Mouse (Mus musculus): ENCODE measurements around the gene Atp5g1.
A peak's percentile ranks its signal among the peaks of the same experiment; 100 is the strongest.

The Atp5g1 gene

DNA sequence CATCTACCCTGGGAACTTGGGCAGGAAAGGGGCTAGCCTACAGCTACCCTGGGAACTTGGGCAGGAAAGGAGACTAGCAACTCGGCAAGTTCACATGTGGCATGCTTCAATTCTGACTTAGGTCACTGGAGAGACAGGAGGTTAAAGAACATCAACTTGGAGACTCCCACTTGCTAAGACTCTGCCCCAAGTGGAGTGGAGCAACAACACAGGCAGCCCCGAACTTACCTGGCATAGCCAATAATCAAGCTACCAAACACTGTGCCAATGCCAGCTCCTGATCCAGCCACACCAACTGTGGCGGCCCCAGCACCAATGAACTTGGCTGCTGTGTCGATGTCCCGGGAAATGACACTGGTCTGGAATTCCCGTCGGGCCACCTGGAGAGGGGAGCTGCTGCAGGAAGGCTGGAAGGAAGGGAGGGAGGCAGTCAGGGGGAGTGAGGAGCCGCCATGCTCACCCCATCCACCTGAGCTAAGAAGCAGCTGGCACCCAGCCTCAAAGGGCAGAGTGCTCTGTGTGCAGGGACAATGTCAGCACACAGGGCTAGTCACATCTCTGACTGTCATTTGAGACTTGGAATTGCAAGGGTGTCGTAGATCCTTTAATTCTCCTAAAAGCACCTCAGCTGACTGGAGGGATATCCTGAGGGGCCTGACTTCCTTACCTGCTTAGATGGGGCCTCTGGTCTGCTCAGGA lies 2.0 kb downstream of the Atp5g1 start:
- DNase-seq (ENCODE audit: low spot score): no peak

GRCm38 (mm10) chr11:96071013-96071412 lies 4.5 kb downstream of the Atp5g1 start:
- DNase-seq (ENCODE audit: low spot score): no peak

GRCm38 (mm10) chr11:96070353-96070752 lies 5.1 kb downstream of the Atp5g1 start:
- no peak for DNase-seq (ENCODE audit: low spot score)

- DNase-seq (ENCODE audit: low spot score): peak; percentile 24
Observed at GRCm38 (mm10) chr11:96068231-96068630, 7.2 kb downstream of the Atp5g1 start.

DNA sequence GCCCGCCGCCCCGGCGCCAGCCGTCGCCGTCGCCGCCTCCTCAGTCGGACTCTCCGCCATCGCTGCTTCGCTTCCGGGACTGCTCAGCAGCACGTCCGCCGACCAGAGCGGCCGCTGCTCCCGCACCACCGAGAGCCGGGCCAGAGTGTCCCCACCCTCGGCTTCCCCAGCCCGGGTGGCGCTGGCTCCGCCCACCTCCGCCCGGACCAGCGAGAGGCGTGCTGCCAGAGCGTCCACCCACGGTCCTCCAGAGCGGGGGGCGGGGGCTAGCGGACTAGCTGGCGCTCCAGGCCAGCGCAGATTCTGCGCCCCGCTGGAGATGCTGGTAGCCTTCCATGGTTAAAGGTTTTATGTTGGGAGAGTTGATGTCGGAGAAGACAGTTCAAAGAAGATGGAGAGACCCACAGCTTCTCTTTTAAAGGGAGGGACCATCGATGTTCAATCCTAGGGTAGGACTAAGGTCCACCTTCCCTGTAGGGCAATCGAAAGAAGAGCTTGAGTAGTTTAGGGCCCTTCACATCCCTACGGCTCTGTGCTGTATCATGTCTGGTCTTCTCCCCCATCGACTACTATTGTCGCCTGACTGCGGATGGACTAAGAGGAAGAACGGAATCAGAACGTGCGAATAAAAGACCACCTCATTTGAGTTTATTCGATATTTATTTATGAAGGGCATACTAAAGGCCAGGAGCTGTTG lies 10.1 kb downstream of the Atp5g1 start, which contains the start of gene Ube2z:
Ube2z (minus strand) TSS at position 174 of the 697 bp plus-strand sequence.
- peak; percentile 96 for DNase-seq (ENCODE audit: low spot score)

DNA sequence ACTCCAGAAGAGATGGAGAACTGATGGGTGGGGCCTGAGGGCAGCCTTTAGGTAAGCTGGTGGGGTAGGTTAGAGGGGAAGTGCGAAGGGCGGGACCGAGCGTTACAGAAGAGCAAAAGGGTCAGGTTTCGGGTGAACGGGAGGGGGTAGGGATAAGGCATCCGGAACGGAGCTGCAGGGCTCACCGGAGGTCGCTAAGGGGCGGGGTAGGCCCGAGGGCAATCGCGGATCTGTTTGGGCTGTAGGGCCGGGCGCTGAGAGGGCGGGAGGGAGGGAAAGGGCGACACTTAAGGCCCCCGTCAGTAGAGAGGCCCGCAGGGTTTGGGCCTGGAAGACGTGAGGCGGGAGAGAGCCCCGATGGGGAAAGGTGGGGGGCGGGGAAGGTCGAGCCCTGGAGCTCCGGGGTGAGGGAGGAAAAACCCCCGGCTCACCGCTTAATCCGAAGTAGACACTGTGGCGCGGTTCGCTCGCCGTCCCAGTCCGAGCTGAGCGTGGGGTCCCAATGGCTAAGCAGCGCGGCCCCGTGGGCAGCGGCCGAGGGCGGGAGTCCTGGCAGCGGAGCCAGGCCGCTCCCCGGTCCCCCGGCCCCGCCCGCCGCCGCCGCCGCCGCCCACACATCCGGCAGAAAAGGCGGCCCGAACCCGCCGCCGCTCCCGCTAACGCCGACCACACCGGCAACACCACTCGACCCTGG lies 10.8 kb downstream of the Atp5g1 start:
- DNase-seq (ENCODE audit: low spot score): peak; percentile 28

DNA sequence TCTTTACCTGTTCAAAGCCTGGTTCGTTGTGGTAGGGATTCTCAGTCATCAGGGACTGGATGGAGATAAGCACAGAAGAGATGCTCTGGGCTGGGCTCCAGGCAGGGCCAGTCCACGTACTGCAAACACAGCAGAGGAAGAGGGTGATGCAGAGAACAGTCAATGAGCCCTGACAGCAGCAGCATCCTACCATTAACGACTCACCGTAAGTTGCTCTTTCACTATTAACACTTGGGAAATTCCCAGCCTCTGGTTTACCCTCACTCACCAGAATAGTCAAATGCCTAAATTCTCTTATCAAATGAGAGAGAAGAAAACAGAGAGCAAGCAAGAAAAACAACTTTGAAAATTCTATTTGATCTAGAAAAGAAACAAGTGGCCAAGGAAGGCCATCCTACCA lies 17.2 kb downstream of the Atp5g1 start:
- DNase-seq (ENCODE audit: low spot score): no peak

DNA sequence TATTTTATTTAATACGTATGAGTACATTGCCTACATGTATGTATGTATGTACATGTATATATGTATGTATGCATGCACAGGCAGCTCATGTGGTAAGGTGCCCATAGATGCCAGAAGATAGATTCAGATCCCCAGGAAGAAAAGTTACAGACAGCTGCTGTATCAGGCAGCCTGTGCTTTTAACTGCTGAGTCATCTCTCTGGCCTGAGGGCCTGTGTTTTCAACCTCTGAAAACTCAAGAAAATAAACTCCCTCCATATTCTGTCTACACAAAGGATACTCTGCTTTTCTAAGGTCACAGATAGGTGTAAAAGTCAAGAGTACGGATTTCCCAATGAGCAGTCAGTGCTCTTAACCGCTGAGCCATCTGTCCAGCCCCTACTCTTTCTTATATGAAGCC lies 24.6 kb downstream of the Atp5g1 start:
- no peak for DNase-seq (ENCODE audit: low spot score)

- DNase-seq (ENCODE audit: low spot score): no peak
Observed at GRCm38 (mm10) chr11:96049939-96050338, 25.5 kb downstream of the Atp5g1 start.

DNA sequence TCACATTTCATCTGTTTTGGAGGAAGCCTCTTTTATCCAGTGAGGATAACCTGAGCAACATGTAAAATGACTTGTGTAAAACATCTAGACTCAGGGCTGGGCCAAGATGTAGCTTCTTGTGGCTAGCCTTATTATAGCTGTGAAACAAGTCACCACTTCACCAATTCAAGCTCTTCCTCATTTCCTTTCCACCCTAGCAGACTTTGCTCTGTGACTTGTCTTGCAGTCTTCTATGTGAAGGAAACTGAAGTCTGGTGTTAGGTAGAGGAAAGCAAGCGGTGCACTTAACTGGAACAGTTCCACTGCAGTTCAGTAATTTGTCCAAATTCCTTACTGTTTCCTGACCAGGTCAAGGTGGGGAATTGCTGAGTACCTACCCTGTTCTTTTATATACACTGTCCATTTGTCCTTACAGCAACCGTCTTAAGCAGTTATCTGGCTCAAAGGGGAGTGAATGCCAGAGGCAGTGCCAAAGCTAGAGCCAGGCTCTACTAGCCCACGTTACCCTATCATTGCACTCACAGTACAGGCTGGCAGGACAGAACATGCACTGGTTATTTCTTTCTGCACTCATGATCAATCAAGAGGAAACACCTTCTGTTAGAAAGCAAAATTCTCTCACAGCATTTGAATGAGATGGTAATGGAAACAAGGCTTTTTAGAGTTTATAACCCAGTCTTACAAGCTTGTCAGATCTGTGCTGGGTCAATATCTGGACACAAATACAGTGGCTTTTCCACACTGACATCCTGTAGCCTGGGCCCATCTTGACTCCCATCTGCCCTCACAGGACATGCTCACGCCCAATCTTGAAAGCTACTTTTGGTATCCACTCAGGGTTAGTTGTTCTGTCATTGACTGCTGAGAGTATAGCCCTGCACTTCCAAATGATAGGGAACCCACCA lies 27.7 kb downstream of the Atp5g1 start:
- no peak for DNase-seq (ENCODE audit: low spot score)

- no peak for DNase-seq (ENCODE audit: low spot score)
Observed at GRCm38 (mm10) chr11:96046793-96047192, 28.7 kb downstream of the Atp5g1 start.

- no peak for DNase-seq (ENCODE audit: low spot score)
Observed at GRCm38 (mm10) chr11:96046028-96046427, 29.4 kb downstream of the Atp5g1 start.

DNA sequence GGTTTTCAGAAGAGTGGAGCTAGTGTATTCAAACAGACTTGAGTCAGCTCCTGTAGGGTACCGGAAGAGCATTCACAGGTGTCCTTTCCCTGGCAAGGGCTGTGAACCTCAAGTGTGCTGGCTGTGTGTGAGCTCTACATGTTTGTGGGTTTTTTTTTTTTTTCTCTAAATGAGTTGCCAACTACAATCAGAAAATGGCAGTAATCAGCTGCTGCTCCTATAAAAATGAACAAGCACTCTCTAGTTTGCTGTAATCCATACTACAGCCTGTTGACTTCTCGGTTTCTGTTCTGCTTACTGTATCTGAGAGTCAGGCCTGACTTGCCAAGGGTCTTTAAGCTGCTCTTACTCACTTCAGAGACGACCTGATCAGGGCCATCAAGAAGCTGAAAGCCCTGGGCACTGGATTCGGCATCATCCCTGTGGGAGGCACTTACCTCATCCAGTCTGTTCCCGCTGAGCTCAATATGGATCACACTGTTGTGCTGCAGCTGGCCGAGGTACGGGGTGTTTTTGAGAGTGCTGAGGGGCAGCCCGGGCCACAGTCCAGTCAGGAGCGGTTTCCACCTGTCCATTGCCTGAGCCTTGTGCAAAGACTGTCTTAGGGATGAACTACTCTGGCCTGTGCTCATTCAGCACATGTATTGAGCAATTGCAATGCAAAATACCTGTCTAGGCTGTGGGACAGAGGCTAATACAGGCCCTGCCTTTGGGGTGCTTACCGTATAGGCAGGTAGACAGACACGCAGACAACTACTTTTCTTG lies 30.5 kb downstream of the Atp5g1 start:
- DNase-seq (ENCODE audit: low spot score): no peak

DNA sequence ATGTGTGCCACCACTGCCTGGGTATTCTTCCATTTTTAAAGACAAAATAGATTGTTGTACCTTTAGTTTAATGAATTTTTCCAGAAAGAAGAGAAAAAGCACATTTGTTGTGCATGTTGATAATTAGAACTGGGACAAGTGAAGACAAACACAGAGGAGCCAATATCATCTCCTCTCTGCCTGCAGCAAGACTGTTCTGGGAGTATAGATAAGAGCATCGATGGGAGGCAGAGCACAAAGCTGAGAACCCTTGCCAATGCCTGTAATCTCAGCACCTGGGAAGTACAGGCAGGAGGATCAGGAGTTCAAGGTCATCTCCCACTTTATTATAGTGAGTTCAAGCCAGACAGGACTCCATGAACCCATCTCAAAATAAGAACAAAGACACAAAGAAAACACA lies 36.9 kb downstream of the Atp5g1 start:
- DNase-seq (ENCODE audit: low spot score): no peak

GRCm38 (mm10) chr11:96037499-96037898 lies 38.0 kb downstream of the Atp5g1 start:
- no peak for DNase-seq (ENCODE audit: low spot score)

GRCm38 (mm10) chr11:96035133-96035532 lies 40.3 kb downstream of the Atp5g1 start:
- no peak for DNase-seq (ENCODE audit: low spot score)

- peak; percentile 92 for DNase-seq (ENCODE audit: low spot score)
Observed at GRCm38 (mm10) chr11:96034596-96035052, 40.8 kb downstream of the Atp5g1 start, which contains the start of gene Snf8. Gene Snf8 (plus strand): TSS chr11:96034885.

DNA sequence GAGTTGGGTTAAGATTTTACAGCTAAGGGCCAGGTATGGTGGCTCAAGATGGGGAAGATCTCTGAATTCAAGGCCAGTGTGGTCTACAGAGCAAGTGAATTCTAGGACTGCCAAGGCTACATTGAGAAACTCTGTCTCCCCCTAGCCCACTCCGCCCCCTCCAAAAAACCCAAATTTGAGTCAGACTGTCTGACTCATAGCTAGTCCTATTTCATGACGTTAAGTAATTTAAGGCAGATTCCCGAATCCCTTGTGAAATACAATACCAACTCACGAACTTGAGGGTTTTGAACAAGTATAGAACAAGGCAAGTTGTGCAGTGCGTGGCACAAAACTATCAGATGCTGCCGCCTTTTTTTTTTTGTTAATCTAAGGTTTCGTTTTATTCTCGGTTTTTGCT lies 41.4 kb downstream of the Atp5g1 start:
- no peak for DNase-seq (ENCODE audit: low spot score)

- no peak for DNase-seq (ENCODE audit: low spot score)
Observed at GRCm38 (mm10) chr11:96033264-96033663, 42.2 kb downstream of the Atp5g1 start.

- DNase-seq (ENCODE audit: low spot score): no peak
Observed at GRCm38 (mm10) chr11:96031701-96032100, 43.8 kb downstream of the Atp5g1 start.

DNA sequence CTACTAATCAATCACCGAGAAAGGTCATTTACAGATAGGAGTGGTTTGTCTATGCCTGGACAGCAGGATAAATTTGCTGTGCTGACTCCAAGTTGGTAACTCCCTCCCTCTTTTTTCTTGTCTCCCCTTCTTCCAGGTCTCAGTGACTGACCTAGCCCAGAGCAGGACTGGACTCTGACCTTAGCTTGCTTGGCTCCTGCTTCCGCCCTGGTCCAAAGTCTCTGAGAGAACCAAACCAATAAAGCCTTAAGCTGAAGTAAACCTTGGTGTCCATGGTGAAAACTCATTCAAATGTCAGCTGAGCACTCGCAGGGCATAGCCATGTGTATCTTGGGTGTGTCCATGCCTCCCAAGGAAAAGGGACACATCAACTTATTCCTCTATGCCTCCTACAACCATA lies 44.9 kb downstream of the Atp5g1 start:
- DNase-seq (ENCODE audit: low spot score): no peak
